Mouse (Mus musculus): ENCODE measurements around the gene Olfr298. TPM values are rescaled to one million over a fixed set of nuclear protein-coding genes. Genes with fewer than 3 reads are reported as not detected.

The Olfr298 gene
- not detected for total RNA-seq (2021)
- long read RNA-seq = 0 reads

DNA sequence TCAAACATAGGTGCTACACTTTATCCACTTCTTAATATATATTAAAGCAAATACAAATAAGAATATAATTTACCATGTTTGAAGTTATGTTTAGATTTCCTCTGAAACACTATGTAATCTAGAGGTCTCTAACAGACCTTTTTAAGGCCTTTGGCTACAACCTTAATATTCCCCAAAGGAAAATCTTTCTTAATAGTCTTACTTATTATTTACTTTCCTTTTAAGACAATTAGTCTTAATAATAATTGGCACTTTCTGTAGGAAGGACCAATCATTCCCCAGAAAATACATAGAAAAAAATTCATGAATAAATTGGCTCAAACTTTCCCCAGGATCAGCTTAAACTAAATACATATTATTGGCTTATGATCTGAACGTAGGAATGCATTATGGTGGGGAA, at the start of gene Olfr298:
Olfr298 (minus strand) TSS at position 101 of the 400 bp plus-strand sequence.
- no peak for DNase-seq (ENCODE audit: low spot score in 2 of 2)

DNA sequence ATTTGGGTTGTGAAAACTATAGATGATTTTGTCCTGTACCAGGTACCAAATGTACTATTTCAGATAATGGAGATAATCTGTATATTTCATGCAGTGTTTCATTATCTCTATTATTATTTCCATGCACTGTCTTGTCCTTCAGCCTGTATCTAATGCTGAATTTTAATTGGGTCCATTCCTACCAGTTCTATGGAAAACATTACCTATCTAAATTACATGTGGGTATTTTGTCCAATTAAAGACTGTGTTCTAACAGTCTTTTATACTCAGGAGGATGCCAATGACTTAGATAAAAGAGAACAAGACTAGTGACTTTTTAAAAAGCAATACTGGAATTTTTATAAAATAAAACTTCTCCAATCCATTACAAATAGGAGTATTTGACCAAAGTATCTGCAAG, 27.4 kb upstream of the Olfr298 start, which contains the start of gene Olfr297:
Olfr297 (plus strand) TSS at position 301 of the 400 bp plus-strand sequence.
- no peak for DNase-seq (ENCODE audit: low spot score in 2 of 2)

- no peak for DNase-seq (ENCODE audit: low spot score in 2 of 2)
Measured at GRCm38 (mm10) chr7:86459621-86460020, 32.7 kb downstream of the Olfr298 start, which contains the start of gene Olfr299. Olfr299 (plus strand) TSS chr7:86459921.

Other genes starting within 250 kb of the Olfr298 start
- not detected for gene Vmn2r76, start 246.2 kb downstream of the Olfr298 start, total RNA-seq (2021)
- not detected for gene Olfr310, start 215.3 kb downstream of the Olfr298 start, total RNA-seq (2021)
- not detected for gene Olfr309, start 178.8 kb downstream of the Olfr298 start, total RNA-seq (2021)
- gene Olfr308, start 166.9 kb downstream of the Olfr298 start, total RNA-seq (2021) = not detected
- not detected for gene Olfr307, start 154.9 kb downstream of the Olfr298 start, total RNA-seq (2021)
- not detected for gene Olfr305, start 125.6 kb downstream of the Olfr298 start, total RNA-seq (2021)
- gene Olfr304, start 105.8 kb downstream of the Olfr298 start, total RNA-seq (2021) = not detected
- not detected for gene Olfr303, start 94.7 kb downstream of the Olfr298 start, total RNA-seq (2021)
- not detected for gene Olfr301, start 88.6 kb downstream of the Olfr298 start, total RNA-seq (2021)
- not detected for gene Olfr299, start 32.6 kb downstream of the Olfr298 start, total RNA-seq (2021)
- gene Olfr297, start 27.5 kb upstream of the Olfr298 start, total RNA-seq (2021) = not detected
- not detected for gene Olfr295, start 91.4 kb upstream of the Olfr298 start, total RNA-seq (2021)
- not detected for gene Olfr294, start 124.2 kb upstream of the Olfr298 start, total RNA-seq (2021)
- gene Olfr293, start 156.6 kb upstream of the Olfr298 start, total RNA-seq (2021) = not detected
- gene Olfr292, start 195.8 kb upstream of the Olfr298 start, total RNA-seq (2021) = not detected

Measured in layer of hippocampus, adult 18-20 months (tissue).